Comparison of ENCODE assay signal across 37 mouse cellular contexts in genomic region chr10:61337665-61338064, GRCm38 (mm10). TPM values are rescaled to one million over a fixed set of nuclear protein-coding genes. Genes with fewer than 3 reads are reported as not detected.
A peak's percentile ranks its signal among the peaks of the same experiment; 100 is the strongest.
DNase-seq lines count a peak whose midpoint lies in the region; ATAC-seq lines count a peak whose summit lies in the region.
"Had no signal": no experiment of that assay in that cellular context is flagged by ENCODE, and none has a peak within 500 bp of the region (broad histone marks: within the 10 kb centered on the region; RNA-seq: fewer than 3 reads in every experiment).

No protein-coding gene starts in this region.

- H3K27ac ChIP-seq in intestine, embryonic 16.5 days (ENCODE audit: low read length) = no peak overlapping the region
- no peak overlapping the region for H3K27ac ChIP-seq in hindbrain, embryonic 13.5 days
- H3K27ac ChIP-seq: embryonic facial prominence, embryonic 12.5 days; heart, embryonic 13.5 days; hindbrain, embryonic 15.5 days; kidney, embryonic 15.5 days; left cerebral cortex, adult 2 months; liver, embryonic 12.5 days; stomach, postnatal 0 days had no signal

- no peak for ATAC-seq in intestine, embryonic 16.5 days
- no peak for ATAC-seq in hindbrain, embryonic 13.5 days (ENCODE audit: low FRiP score)
- ATAC-seq: forebrain, embryonic 14.5 days; inflammation-experienced regulatory T-cells, adult 6 months; liver, embryonic 12.5 days; liver, postnatal 0 days; midbrain, embryonic 16.5 days; Patski had no signal

- H3K4me3 ChIP-seq in intestine, embryonic 16.5 days (ENCODE audit: low read length) = no peak overlapping the region
- H3K4me3 ChIP-seq in hindbrain, embryonic 13.5 days = no peak overlapping the region
- H3K4me3 ChIP-seq: embryonic facial prominence, embryonic 12.5 days; heart, embryonic 13.5 days; hindbrain, embryonic 15.5 days; kidney, embryonic 15.5 days; left cerebral cortex, adult 2 months; liver, embryonic 12.5 days had no signal

- H3K36me3 ChIP-seq in intestine, embryonic 16.5 days (ENCODE audit: control insufficient read depth, insufficient read depth, low read length) = no peaks in the 10 kb centered on the region
- peaks cover 9% of the 10 kb centered on the region for H3K36me3 ChIP-seq in hindbrain, embryonic 13.5 days
- H3K36me3 ChIP-seq: hindbrain, embryonic 15.5 days had no signal

- no peaks in the 10 kb centered on the region for H3K4me1 ChIP-seq in intestine, embryonic 16.5 days (ENCODE audit: control insufficient read depth, insufficient read depth, low read length)
- H3K4me1 ChIP-seq in hindbrain, embryonic 13.5 days (replicated peaks) = no peaks in the 10 kb centered on the region
- H3K4me1 ChIP-seq: embryonic facial prominence, embryonic 12.5 days; heart, embryonic 13.5 days; hindbrain, embryonic 15.5 days; kidney, embryonic 15.5 days; liver, embryonic 12.5 days had no signal

- H3K27me3 ChIP-seq in intestine, embryonic 16.5 days (replicated peaks; ENCODE audit: control insufficient read depth, insufficient read depth, low read length) = no peaks in the 10 kb centered on the region
- no peaks in the 10 kb centered on the region for H3K27me3 ChIP-seq in hindbrain, embryonic 13.5 days
- H3K27me3 ChIP-seq: CH12.LX; embryonic facial prominence, embryonic 12.5 days; heart, embryonic 13.5 days; hindbrain, embryonic 15.5 days; kidney, embryonic 15.5 days; liver, embryonic 12.5 days; Patski had no signal

- DNase-seq in layer of hippocampus, adult 18-20 months (ENCODE audit: low spot score in 2 of 2) = peak; percentile 40 to 70
- DNase-seq in layer of hippocampus, postnatal 10 days (ENCODE audit: low spot score in 2 of 2) = no peak
- DNase-seq in right cerebral cortex, postnatal 25 days = peak; percentile 14
- no peak for DNase-seq in right cerebral cortex, postnatal 10 days (ENCODE audit: low spot score in 2 of 2)
- DNase-seq in layer of hippocampus, adult 9-11 months = peak; percentile 74
- DNase-seq: adrenal gland, postnatal 10 days; cerebellum, adult 11 months; cerebellum, adult 9-10 months; cerebellum, postnatal 36 days; gastrocnemius, postnatal 10 days; heart, postnatal 10 days; kidney, adult 18-20 months; kidney, postnatal 25 days; liver, postnatal 0 days; lung, postnatal 36 days; thymus, postnatal 4 days had no signal

- no peak overlapping the region for H3K4me2 ChIP-seq in intestine, embryonic 16.5 days (ENCODE audit: low read depth, low read length)
- H3K4me2 ChIP-seq in hindbrain, embryonic 13.5 days = no peak overlapping the region
- H3K4me2 ChIP-seq: embryonic facial prominence, embryonic 12.5 days; heart, embryonic 13.5 days; hindbrain, embryonic 15.5 days; kidney, embryonic 15.5 days; liver, embryonic 12.5 days; midbrain, embryonic 11.5 days had no signal

- WGBS in intestine, embryonic 16.5 days = 87% methylated on average over 11 of the region's 11 CpGs
- WGBS in hindbrain, embryonic 13.5 days = 92% methylated on average over 11 of the region's 11 CpGs

- H3K9me3 ChIP-seq in intestine, embryonic 16.5 days (ENCODE audit: control insufficient read depth, low read length) = no peaks in the 10 kb centered on the region
- no peaks in the 10 kb centered on the region for H3K9me3 ChIP-seq in hindbrain, embryonic 13.5 days
- H3K9me3 ChIP-seq: embryonic facial prominence, embryonic 12.5 days; heart, embryonic 13.5 days; hindbrain, embryonic 15.5 days; kidney, embryonic 15.5 days; liver, embryonic 12.5 days had no signal

- no peak overlapping the region for H3K9ac ChIP-seq in intestine, embryonic 16.5 days (ENCODE audit: low read depth, low read length)
- H3K9ac ChIP-seq in hindbrain, embryonic 13.5 days = no peak overlapping the region
- H3K9ac ChIP-seq: embryonic facial prominence, embryonic 12.5 days; heart, embryonic 13.5 days; hindbrain, embryonic 15.5 days; kidney, embryonic 15.5 days; liver, embryonic 12.5 days; liver, postnatal 0 days had no signal

RNA-seq across cellular contexts. Expression of gene Prf1, which starts 40.0 kb away (rescaled TPM):
- total RNA-seq in layer of hippocampus, adult 18-20 months (2021) = not detected
- total RNA-seq in layer of hippocampus, postnatal 10 days (2021) = not detected
- polyA plus RNA-seq in intestine, embryonic 16.5 days (2015; fragmentation: Nextera tagmentation; extraction: Ambion mirVana) = 0.06 TPM in 1 of 2 replicates, not detected in the other
- 0.06 TPM in 1 of 2 replicates, not detected in the other for polyA plus RNA-seq in hindbrain, embryonic 13.5 days (2015; fragmentation: Nextera tagmentation; extraction: Ambion mirVana)
- total RNA-seq: ES-E14; gastrocnemius, postnatal 10 days; heart, postnatal 10 days; left cerebral cortex, adult 2 months; left cerebral cortex, postnatal 25 days had no signal
- polyA plus RNA-seq: C2C12; embryonic facial prominence, embryonic 12.5 days; forebrain, embryonic 14.5 days; heart, embryonic 13.5 days; hindbrain, embryonic 15.5 days; kidney, embryonic 15.5 days; limb, embryonic 14.5 days; liver, embryonic 12.5 days; midbrain, embryonic 16.5 days; neural tube, embryonic 11.5 days; Patski; stomach, postnatal 0 days had no signal

RNA-seq across cellular contexts. Expression of gene Pald1, which starts 45.7 kb away (rescaled TPM):
- 10 to 100 TPM; 10.8 to 11.4 TPM for total RNA-seq in layer of hippocampus, adult 18-20 months (2021)
- total RNA-seq in layer of hippocampus, postnatal 10 days (2021) = 10 to 100 TPM; 20.3 to 20.6 TPM
- 13.2 and 15.0 TPM in 2 replicates for polyA plus RNA-seq in intestine, embryonic 16.5 days (2015; fragmentation: Nextera tagmentation; extraction: Ambion mirVana)
- 29.4 and 30.8 TPM in 2 replicates for polyA plus RNA-seq in hindbrain, embryonic 13.5 days (2015; fragmentation: Nextera tagmentation; extraction: Ambion mirVana)
- total RNA-seq: neutrophil, adult 5-6 weeks had no signal

Comparison
In these comparisons a context has a peak if more than half of its experiments do, and no peak if none do; other contexts are left out.
1. DNase-seq: peak in layer of hippocampus, adult 18-20 months (2 of 2), right cerebral cortex, postnatal 25 days (single experiment) and layer of hippocampus, adult 9-11 months (single experiment); none in layer of hippocampus, postnatal 10 days (0 of 2) and right cerebral cortex, postnatal 10 days (0 of 2).